Mouse (Mus musculus) kidney, adult 11 months (tissue): ENCODE results near the gene Tm6sf2.
A peak's percentile ranks its signal among the peaks of the same experiment; 100 is the strongest.

Source experiments
- DNase-seq: peaks from one replicate; pipeline ENCODE4 v3.0.0; 2022

Gene Tm6sf2

DNA sequence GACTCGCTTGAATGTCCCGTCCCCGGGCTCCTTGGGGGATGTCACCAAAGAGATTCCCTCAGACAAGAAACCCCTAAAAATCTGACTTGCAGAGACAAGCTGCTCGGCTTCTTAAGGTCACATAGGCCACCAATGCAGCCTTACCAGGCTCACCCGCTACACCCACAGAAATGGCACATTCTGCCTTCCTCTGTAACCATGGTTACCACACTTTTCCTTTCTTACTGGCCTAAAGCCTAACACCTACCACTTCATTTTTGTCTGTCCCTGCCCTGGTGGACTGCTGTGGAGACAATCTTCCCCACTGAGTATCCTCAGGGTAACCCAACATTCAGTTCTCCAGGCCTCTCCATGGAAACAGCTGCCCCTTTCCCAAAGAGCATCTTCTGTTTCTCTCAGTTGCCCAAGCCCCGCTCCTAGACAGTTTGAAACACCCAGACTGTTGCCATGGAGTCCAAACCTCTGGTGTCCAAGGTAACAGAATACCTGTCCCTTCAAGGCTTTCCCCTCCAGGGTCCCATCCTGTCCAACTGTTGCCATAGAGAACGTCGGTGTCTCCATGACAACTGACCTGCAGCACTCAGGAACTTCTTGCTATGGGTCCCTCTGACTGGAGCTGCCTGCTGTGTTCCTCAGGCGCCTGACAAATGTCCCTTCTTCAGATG is 16.7 kb downstream of the Tm6sf2 start:
- DNase-seq: no peak

- DNase-seq: no peak
Observed at GRCm38 (mm10) chr8:70092786-70093185, 20.1 kb downstream of the Tm6sf2 start.

GRCm38 (mm10) chr8:70099276-70099675 is 26.6 kb downstream of the Tm6sf2 start:
- no peak for DNase-seq

DNA sequence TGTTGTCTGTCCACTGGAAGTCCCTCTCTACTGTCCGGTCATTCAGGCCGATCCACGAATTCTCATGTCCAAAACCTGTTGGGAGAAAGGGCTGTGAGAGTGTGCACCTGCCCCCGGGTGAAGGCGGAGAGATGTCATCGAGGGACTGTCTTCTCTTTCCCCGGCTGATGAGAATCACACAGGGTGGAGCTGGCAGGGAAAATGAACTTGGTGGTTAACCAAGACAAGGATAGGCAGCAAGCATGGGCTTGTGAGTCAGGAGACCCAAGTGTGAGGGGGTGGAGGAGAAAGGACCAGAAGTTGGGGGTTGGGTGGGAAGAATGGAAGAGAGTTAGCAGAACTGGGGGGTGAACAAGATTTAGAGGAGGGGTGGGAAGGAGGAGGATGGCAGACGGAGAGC is 27.5 kb downstream of the Tm6sf2 start:
- no peak for DNase-seq

DNA sequence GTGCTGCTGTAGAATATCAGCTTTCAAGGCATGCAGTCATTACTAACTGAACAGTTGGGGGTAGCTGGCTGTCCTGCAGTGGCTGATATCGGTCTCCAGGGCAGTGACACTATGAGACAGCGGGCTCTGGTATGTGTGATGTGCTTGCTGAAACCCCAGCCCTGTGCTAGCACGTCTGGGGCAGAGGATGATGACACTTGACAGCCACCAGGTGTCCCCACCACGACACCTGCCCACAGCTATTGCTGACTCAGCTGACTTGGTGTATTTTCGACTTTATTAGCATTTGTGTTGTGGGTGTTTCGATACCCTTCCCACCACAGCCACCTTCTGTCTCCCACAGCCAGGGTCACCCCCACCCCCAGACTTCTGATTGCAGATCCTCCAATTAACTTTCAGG is 31.8 kb downstream of the Tm6sf2 start:
- peak; percentile 8 for DNase-seq

DNA sequence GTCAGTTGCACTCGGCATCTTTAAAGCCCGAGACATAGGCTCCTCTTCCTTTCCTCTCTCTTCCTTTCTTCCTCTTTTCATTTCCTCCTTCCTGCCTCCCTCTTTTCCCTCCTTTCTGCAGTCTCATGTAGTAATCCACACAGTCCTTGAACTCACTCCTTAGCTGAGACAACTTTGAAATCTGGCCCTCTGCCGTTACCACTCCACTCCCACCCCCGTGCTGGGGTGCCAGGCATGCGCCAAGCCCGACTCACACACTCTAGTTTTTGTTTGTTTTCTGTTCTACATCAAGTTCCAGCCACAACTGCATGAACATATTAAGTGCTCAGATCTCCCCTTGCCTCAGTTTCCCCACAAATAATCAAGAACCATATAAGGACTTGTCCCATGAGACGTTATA is 32.2 kb downstream of the Tm6sf2 start:
- no peak for DNase-seq

GRCm38 (mm10) chr8:70110451-70110850 is 37.7 kb downstream of the Tm6sf2 start:
- no peak for DNase-seq

DNA sequence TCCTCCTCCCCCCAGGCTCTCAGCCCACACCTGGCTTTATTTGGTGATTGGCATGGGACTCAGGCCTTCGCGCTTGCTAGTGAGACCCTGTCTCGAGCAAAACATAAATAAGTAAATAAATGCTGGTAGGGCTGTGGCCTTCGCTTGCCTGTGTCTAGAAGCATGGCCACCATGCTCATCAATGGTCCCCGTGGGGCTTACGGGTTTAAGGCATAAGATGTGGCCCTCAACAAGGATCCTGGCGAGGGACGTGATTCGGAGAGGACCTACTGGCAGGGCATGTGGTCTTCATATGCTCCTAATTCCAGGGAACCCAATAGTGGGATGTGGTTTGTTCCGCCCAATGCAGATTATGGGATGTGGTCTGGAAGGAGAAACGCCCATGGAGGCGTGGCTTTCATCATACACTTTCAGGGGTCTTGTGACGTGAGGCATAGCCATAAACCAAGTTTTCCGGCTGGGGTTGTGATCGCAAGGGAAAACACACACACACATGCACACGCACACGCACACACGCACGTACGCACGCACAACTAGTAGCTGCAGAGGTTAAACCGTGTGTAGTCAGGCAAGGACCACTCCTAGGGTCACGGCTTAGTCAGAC is 38.6 kb downstream of the Tm6sf2 start:
- DNase-seq: no peak

DNA sequence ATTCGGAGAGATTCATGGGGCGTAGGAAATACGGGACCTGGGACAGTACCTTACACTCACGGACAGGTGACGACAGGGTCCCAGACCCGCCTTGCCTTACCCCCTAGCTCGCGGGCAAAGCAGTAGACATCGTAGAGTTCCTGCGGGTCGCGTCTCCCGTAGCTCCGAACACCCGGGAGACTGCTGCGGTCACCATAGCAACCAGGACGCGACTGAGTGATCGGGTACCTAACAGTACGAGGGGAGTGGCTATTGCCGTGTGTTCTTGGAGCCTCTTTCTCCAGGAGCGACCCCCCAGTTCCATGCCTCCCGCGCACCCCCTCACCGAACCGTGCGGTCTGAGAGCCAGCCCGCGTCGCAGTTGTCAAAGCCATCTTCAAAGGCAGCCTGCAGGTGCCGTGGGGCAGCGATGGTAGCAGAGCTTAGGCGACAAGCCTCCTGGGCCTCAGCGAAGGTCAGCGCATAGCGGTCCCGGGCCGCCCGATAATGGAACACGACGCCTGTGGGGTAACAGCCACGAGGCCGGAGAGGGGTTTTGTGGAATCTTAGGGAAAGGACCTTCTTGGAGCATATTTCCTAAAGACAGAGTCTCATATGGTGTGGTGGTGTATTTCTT is 39.8 kb downstream of the Tm6sf2 start:
- no peak for DNase-seq

- no peak for DNase-seq
Observed at GRCm38 (mm10) chr8:70114488-70114887, 41.8 kb downstream of the Tm6sf2 start.

GRCm38 (mm10) chr8:70114892-70115291 is 42.2 kb downstream of the Tm6sf2 start:
- DNase-seq: no peak

DNA sequence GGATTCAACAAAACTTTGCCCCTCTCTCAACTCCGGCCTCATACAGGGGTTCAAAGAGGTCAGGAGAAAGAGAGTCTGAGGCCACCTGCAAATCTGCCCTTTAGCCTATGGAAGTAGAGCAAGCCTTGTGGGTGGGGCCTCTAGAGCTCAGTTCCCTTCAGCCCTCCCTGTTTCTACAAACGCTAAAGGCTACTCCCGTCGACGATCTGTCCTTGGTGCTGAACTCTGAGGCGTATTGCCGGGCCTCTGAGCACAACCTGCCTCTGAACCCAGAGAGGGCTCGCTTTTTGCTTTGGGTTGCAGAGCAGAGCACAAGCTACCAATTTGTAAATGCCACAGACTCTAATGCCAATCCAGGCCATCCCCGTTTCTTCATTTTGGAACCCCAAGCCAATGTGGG is 44.9 kb downstream of the Tm6sf2 start:
- DNase-seq: no peak

DNA sequence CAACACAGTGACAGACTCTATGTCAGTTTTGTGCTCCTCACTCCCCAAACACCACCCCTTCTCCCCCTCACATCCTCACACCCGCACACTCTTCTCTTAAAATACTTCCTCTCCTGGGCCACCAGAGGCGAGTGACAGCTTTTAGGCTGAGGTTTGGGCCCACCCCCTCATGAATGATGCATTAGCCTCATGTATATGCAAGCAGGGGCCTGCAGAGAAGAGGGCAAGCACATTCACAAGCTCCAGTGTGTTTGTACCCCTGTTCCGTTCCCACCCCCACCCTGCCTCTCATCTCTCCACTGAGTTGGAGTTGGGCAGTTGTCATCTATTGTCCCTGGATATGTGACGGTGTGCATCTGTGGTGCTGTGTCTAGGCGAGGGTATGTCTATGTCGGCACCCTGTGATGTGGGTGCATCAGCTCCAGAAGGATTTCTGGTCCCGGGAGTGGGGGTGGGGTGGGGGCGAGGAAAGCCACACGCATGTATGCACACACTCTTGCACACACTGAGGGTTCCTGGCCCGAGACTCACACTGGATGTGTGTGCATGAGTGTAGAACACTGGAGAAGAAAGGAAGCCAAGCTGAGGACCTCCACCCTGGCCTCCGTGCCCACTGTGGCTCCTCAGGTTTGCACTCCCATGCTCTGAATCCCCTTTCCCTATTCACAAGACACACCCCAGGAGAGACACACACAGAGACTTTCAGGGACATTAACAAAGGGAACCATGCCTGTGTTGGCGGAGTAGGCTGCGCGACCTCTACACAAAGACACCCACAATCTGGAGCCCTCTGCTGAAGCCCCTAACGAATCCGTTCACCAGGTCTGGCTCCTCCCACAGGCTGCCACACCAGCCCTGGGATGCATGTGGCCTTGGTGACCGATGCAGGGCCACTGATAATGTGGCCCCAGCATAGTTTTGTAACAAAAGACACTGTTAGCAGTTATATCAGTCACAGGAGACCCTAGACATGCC is 46.3 kb downstream of the Tm6sf2 start:
- DNase-seq: no peak

DNA sequence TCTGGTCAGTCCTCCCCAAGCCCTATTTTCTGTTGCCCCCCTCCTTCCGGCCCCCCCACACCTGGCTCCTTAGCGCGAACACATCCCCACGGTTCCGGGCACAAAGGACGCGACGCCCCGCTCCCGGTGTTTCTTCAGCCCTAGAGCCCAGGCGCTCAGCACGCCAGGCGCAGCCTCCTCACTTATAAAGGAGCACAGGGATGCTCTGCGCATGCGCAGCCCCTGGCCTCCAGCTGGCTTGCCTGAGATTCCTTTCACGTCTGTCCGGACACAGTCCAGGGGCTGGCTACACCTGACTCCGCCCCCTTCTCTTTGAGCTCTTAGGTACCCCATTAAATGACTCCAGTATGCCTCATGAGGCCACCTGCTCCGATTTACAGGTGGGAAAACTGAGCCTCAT is 47.9 kb downstream of the Tm6sf2 start, which contains the start of gene Ncan:
Gene Ncan (minus strand): TSS at position 207 of the 400 bp plus-strand sequence.
- DNase-seq: peak; percentile 59

DNA sequence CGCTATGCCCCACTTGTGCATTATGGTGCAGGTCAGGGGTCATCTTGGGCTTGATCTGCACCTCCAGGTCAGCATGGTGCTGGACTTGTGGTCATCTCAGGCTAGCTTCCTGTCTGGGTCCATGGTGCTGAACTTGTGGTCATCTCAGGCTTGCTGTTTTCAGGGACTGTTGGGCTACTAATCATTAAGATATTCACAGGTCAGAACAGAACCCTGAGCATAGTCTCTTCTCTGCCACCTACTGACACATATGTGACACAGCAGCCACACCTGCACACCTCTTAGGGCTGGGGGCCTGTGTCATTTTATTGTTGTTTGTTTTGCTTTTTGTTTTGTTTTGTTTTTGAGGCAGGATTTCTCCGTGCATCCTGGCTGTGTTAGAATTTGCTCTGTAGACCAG is 50.1 kb downstream of the Tm6sf2 start:
- DNase-seq: no peak

DNA sequence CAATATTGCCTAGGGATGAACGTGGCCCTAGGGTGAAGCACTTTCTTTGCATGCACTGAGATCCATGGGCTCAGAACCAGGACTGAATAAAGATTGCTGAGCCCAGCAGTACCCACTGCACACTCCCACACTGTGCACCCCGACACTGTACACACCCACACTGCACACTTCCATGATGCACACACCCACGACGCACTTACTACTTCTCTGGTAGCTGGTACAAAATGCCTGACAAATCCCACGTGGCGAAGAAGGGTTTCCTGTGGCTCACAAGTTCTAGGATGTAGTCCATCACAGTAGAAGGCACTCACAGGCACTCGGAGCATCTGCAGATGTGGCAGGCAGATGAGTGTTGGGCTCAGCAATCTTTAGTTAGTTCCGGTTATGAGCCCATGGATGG is 52.3 kb downstream of the Tm6sf2 start:
- DNase-seq: no peak

DNA sequence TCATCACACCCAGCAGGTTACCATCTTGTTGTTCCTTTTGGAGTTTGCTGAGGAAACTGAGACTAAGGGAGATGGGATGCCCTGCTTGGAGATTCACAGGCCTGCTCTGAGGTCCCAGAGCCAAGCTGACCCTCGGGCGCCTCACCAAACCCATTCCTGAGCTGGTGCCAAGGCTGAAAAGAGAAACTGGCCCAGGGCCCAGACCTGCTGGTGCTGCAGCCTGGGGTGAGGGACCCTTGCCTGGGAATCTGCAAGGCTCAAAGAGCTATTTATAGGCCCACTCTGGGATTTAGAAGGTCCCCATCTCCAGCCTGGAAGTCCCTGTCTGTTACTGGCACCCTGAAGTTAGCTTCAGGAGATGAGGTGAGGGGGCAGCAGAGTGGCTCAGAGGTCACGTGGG is 55.7 kb downstream of the Tm6sf2 start:
- DNase-seq: peak; percentile 51

DNA sequence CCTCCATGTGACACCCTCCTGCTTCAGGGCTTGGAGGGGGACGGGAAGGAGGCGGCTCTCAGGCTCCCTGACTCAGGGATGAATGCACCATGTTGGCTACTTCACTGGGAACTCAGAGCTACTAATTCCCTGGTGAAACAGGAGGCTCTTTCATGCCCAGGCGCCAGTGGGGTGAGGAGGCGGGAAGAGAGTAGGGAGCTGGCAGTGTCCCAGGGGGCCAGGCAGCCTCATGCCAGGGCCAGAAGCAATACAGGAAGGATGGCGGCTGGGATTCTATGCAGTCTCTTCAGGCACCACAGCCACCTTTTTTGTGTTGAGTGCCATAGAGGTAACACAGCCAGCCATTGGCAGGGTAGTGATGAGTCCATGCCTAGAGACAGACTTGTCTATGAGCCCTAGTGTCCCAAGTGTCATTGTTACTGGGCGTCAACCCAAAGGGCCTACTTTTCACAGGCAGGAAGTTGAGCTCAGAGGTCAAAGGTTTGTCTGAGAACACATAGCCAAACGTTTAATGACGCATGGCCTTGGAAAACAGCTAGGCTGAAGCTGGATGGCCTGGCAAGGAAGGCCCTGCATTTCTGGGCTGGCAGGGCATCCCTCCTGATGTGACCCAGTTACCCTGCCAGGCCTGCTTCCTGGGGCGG is 56.7 kb downstream of the Tm6sf2 start:
- peak; percentile 62 for DNase-seq
